Mouse (Mus musculus) cerebellum, adult 2 months (tissue): ENCODE measurements around the gene Tmem108.

Experiments
- CTCF ChIP-seq: fragments of 200-500 bp; IDR thresholded peaks from 2 replicates; pipeline ENCODE4 v1.5.1; 2011; ENCODE audit warnings: low read depth, mild to moderate bottlenecking, control low read depth, low read length, moderate library complexity, borderline replicate concordance; ENCODE audit not compliant: insufficient read depth
- POLR2A ChIP-seq: fragments of 200-500 bp; IDR thresholded peaks from 2 replicates; pipeline ENCODE4 v1.6.1; 2011; ENCODE audit warnings: low read length, control low read depth, borderline replicate concordance; ENCODE audit not compliant: insufficient read depth

DNA sequence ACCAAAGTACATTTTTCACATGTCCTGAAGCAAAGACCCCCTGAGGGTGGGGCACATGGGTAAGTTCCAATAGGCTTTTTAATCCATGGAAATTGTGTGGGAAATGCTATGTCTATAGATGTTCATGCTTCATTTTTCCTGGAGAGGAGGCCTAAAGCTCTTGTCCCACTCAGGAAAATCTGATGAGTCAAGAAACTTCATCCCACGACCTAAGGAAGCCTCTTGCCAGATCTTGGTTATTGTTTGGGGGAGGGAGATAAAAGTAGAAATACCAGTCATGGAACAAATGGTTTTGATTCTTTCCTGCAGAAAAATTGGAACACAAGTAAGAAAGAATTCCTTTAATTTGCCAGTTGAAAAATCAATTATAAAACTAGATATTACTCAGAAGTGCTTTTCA lies 16.5 kb upstream of the Tmem108 start:
- TF ChIP-seq POLR2A (no peak), CTCF (no peak)
